Mouse (Mus musculus) brain, embryonic 14.5 days (tissue): ENCODE measurements at regions not wholly inside any gene's neighbourhood (a gene's known extent, or its start where the extent isn't known, plus 50 kb on each side); places are given as distances from the start of the nearest gene placed in this dataset.
"Not testable (repeated sequence)": the region's sequence is repeated elsewhere in the genome, so short reads cannot be mapped to it uniquely, and the experiment has no call there.

Source experiments
- DNase-seq: peaks from one replicate; pipeline ENCODE4 v3.0.0-alpha.2; 2011; ENCODE audit warnings: low read depth
- CTCF ChIP-seq: fragments of 200-500 bp; IDR thresholded peaks from 2 replicates; pipeline ENCODE4 v1.5.1; 2012; ENCODE audit warnings: inconsistent platforms, mild to moderate bottlenecking, moderate library complexity, borderline replicate concordance; ENCODE audit not compliant: insufficient read depth, insufficient read length; ENCODE audit errors: extremely low read depth
- POLR2A ChIP-seq: fragments of 200-500 bp; IDR thresholded peaks from 2 replicates; pipeline ENCODE4 v1.6.1; 2012; ENCODE audit warnings: mild to moderate bottlenecking, inconsistent platforms, borderline replicate concordance; ENCODE audit not compliant: poor library complexity, insufficient read depth, insufficient read length, severe bottlenecking; ENCODE audit errors: extremely low read depth

- TF ChIP-seq CTCF (no peak), POLR2A (no peak)
- no peak for DNase-seq
These were observed 57.2 kb downstream of the Foxa2 start for GRCm38 (mm10) chr2:147989616-147990015.

- DNase-seq, result no peak
- no peak for TF ChIP-seq POLR2A
- TF ChIP-seq CTCF, result no peak
These were observed 58.2 kb downstream of the Foxa2 start for GRCm38 (mm10) chr2:147988586-147988985.

GRCm38 (mm10) chr2:147985261-147985575 lies 61.6 kb downstream of the Foxa2 start:
- no peak for DNase-seq
- no peak for TF ChIP-seq POLR2A
- no peak for TF ChIP-seq CTCF

- DNase-seq, result peak; percentile 68
These were observed 62.1 kb downstream of the Foxa2 start for GRCm38 (mm10) chr2:147984547-147985260.

GRCm38 (mm10) chr2:147980929-147981479 lies 65.8 kb downstream of the Foxa2 start:
- TF ChIP-seq CTCF (no peak), POLR2A (no peak)
- peak; percentile 23 for DNase-seq

More at GRCm38 (mm10) chr2:147984547-147985260, 62.1 kb downstream of the Foxa2 start:
- TF ChIP-seq CTCF, result no peak
- no peak for TF ChIP-seq POLR2A

GRCm38 (mm10) chr2:147980408-147980807 lies 66.4 kb downstream of the Foxa2 start:
- DNase-seq, result no peak
- TF ChIP-seq POLR2A (no peak), CTCF (no peak)

- no peak for DNase-seq
- TF ChIP-seq POLR2A, result no peak
- no peak for TF ChIP-seq CTCF
These were observed 67.0 kb downstream of the Foxa2 start for GRCm38 (mm10) chr2:147979660-147980364.

- TF ChIP-seq CTCF (no peak), POLR2A (no peak)
- no peak for DNase-seq
These were observed 67.8 kb downstream of the Foxa2 start for GRCm38 (mm10) chr2:147979001-147979400.

- DNase-seq, result no peak
- no peak for TF ChIP-seq POLR2A
- TF ChIP-seq CTCF, result no peak
These were observed 72.0 kb downstream of the Foxa2 start for GRCm38 (mm10) chr2:147974776-147975175.

GRCm38 (mm10) chr2:147968671-147969070 lies 78.1 kb downstream of the Foxa2 start:
- DNase-seq, result peak; percentile 40
- TF ChIP-seq CTCF, result no peak
- TF ChIP-seq POLR2A, result no peak

- no peak for DNase-seq
- no peak for TF ChIP-seq POLR2A
These were observed 78.8 kb downstream of the Foxa2 start for GRCm38 (mm10) chr2:147967829-147968529.

GRCm38 (mm10) chr2:147963284-147963683 lies 83.5 kb downstream of the Foxa2 start:
- not testable (repeated sequence) for DNase-seq
